Mouse (Mus musculus) testis, adult 2 months (tissue): ENCODE data around the gene Trpt1.

Experiments used
- CTCF ChIP-seq: fragments of 200-500 bp; IDR thresholded peaks from 2 replicates; pipeline ENCODE4 v1.5.1; 2012; ENCODE audit warnings: low read depth, mild to moderate bottlenecking, inconsistent platforms, low read length, moderate library complexity; ENCODE audit not compliant: control insufficient read depth, insufficient read depth, insufficient replicate concordance
- POLR2A ChIP-seq: fragments of 200-500 bp; IDR thresholded peaks from 2 replicates; pipeline ENCODE4 v1.6.1; 2012; ENCODE audit warnings: low read depth, mild to moderate bottlenecking, inconsistent platforms, low read length, moderate library complexity; ENCODE audit not compliant: control insufficient read depth

DNA sequence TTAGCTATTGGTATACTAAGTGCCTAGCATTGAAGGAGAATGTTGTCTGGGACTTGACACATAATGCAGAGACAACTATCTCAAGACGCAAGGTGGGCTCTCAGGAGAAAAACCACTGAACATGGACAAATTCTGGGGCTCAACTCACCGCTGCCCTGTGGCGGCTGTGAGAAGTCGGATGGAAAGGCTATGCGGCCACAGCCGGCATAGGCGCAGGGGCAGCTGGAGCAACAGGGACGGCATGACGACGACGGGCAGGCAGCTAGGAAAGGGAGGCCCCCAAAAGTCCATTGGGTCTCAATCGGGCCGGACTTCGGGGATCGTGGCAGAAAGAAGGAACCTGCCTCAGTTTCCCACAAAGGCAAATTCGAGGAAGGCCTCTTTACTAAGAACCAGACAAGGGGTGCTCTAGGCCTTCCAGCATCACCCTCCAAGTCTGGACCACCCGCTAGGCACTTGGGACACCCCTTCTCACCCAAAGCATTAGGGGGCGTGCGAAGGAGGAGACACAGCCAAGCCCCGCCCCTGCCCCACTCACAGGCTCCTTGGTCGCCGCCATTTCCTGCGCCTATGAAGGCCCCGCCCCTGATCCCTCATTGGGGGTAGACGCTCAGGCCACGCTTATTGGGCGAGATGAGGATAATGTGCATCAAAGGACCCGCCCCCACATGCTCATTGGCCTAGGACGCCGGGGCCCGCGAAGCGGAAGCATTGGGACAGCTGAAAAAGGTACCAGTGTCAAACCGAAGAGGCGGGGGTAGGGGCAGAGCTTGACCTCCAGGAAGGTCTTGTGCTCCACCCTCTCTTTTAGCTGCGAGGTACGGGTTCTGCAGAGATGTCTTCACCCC, 3.7 kb upstream of the Trpt1 start, which contains the start of gene Dnajc4:
- TF ChIP-seq CTCF (0 out of 2 replicates have a peak, but pooled peaks have one; percentile 13), POLR2A (peak; percentile 62)
